Mouse (Mus musculus): ENCODE data around the gene Isyna1.
"Not testable (repeated sequence)": the region's sequence is repeated elsewhere in the genome, so short reads cannot be mapped to it uniquely, and the experiment has no call there.

The Isyna1 gene

GRCm38 (mm10) chr8:70574915-70575314 is 19.3 kb upstream of the Isyna1 start:
- DNase-seq (ENCODE audit: inconsistent ontology term) = no peak

GRCm38 (mm10) chr8:70577207-70577606 is 17.0 kb upstream of the Isyna1 start:
- DNase-seq (ENCODE audit: inconsistent ontology term) = no peak

- DNase-seq (ENCODE audit: inconsistent ontology term) = no peak
Observed at GRCm38 (mm10) chr8:70583476-70584387, 10.4 kb upstream of the Isyna1 start.

DNA sequence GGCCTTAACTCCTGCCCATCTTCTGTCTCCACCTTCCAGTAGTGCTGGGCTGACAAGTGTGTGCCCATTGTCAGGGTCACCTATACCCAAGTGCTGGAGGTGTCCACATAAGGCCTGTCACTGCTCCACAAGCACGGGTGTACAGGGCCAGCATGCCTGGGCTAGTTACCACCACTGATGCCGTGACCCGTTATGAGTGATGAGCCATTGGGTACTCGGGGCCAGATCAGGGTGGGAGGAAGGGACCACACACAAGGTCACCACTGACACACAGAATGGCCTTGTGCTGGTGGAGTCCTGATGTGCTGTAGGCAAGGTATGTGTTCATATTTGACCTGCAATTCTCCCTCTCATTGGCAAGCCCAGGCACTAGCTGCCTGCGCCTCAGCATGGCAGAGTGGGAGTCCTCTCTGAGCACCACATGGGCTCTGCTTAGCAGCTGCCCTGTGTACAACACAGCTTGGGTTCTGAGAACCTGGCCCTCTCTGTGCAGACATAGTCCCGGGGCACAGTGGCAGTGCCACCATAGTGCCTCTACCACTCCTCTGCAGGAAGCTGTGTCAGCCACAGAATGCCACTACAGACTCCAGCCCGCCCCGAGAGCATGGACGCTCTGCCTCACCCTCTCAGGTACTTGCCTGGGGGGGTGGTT is 9.4 kb upstream of the Isyna1 start:
- no peak for DNase-seq (ENCODE audit: inconsistent ontology term)

DNA sequence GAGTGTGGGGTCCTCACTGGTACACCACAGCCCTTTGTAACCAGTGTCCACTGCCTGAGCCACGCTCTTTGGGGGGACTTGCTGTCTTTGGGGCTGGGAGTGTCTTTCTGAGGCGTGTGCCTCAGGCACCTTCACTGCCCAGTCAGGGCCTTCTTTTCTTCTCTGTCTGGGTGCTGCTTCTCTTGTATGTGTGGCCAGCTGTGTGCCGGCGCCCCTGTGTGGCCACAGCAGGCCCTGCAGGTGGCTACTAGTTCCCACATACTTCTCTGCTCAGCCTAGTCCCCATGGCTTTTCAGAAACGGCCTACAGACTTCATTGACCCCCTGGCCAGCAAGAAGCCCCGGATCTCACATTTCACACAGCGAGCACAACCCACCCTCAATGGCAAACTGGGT is 8.9 kb upstream of the Isyna1 start:
- peak; percentile 63 for DNase-seq (ENCODE audit: inconsistent ontology term)

DNA sequence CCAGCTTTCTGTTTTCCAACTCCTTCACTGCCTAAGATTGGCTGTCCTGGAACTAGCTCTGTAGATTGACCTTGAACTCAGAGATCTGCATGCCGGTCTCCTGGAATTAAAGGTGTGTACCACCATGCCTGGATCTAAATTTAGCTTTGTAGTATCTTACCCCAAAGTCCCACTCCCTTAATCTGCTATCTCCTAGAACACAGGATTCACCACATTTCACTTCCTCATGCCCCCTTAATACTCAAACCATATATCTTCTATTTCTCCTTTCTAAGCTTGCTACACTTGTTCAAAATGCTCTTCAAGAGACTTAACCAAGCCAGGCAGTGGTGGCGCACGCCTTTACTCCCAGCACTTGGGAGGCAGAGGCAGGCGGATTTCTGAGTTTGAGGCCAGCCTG is 6.2 kb upstream of the Isyna1 start:
- DNase-seq (ENCODE audit: inconsistent ontology term) = not testable (repeated sequence)

GRCm38 (mm10) chr8:70591569-70591968 is 2.6 kb upstream of the Isyna1 start:
- DNase-seq (ENCODE audit: inconsistent ontology term) = no peak

GRCm38 (mm10) chr8:70593173-70593572 is 1.0 kb upstream of the Isyna1 start:
- no peak for DNase-seq (ENCODE audit: inconsistent ontology term)

DNA sequence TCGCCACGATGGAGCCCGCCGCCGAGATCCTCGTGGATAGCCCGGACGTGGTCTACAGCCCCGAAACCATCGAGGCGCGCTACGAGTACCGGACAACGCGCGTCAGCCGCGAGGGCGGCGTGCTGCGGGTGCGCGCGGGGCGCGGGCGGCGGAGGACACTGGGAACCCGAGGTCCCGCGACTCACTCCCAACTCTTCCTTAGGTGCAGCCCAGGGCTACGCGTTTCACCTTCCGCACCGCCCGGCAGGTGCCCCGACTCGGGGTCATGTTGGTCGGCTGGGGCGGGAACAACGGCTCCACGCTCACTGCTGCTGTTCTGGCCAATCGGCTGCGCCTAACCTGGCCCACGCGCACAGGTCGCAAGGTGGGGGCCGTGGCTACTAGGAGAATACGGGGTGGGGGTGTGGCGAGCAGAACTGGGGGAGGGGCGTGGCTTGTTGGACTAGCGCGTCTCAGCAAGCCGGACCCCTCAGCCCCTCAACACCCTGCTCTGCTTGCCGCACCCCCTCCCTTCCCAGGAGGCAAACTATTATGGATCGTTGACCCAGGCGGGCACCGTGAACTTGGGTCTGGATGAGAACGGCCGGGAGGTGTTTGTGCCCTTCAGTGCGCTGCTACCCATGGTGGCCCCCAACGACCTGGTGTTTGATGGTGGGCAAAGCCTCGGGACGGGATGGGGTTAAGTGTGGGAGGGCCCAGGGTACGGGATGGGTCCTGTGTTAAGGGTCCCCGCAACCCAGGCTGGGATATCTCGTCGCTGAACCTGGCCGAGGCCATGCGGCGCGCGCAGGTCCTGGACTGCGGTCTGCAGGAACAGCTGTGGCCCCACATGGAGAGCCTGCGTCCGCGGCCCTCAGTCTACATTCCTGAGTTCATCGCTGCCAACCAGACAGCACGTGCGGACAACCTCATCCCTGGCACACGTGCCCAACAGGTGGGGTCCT is 720 bp downstream of the Isyna1 start:
- no peak for DNase-seq (ENCODE audit: inconsistent ontology term)

DNA sequence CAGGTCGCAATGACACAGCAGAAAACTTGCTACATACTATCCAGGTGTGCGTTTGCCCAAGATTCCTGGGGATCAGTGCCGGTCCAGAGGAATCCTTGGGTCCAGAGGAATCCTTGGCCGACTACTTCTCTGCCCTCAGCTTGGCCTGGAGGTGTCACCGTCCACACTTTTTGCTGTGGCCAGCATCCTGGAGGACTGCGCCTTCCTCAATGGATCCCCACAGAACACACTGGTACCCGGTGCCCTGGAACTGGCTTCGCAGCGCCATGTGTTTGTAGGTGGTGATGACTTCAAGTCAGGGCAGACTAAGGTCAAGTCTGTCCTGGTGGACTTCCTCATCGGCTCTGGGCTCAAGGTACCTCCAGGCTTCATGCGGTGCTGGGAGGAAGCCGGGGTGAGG is 1.6 kb downstream of the Isyna1 start:
- DNase-seq (ENCODE audit: inconsistent ontology term) = no peak

DNA sequence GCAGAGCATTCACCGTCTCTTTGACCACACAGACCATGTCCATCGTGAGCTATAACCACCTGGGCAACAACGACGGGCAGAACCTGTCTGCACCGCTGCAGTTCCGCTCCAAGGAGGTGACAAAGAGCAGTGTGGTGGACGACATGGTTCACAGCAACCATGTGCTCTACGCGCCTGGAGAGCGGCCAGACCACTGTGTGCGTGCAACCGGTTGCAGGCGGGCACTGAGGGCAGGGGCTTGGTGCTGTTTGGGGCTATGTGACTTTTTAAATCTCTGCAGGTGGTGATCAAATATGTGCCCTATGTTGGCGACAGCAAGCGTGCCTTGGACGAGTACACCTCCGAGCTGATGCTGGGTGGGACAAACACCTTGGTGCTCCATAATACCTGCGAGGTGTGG is 2.0 kb downstream of the Isyna1 start:
- no peak for DNase-seq (ENCODE audit: inconsistent ontology term)

GRCm38 (mm10) chr8:70596775-70597416 is 2.7 kb downstream of the Isyna1 start:
- no peak for DNase-seq (ENCODE audit: inconsistent ontology term)

DNA sequence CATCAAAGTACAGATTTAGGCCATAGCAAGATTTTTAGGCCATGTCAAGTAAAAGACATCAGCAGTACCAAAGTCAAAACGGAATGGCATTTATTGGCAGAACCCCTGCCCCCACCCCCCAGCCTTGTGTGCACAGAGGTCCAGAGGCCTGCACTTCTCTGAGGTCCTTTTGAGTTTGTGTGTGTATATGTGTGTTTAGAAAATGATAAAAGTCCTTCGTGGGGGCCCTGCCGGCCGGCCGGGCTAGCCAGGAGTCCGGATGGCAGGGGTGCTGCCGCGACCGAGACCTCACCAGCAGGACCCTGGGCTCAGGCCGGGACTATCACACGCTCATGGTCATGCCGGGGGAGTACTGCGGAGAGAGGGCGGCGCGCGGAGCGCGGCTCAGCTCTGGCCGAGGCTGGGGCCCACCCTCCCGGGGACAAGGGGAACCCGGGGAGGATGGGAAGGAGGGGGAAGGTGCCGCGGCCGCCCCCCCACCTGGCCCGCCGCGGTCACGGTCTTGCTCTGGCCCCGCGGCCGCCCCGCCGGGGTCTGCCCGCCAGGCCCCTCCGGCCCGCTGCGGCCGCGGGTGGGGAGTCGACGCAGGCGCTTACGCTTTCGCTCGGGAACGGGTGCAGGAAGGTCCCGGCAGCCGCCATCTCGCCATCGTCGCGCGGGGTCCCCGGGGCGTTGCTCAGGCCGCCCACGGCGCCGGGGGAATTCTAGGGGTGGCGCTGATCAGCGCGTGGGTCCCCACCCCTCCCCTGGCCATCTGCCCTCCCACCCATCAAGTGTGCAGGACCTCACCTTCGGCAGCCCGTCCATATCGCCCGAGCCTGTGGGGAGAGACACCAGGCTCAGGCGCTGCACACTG is 3.5 kb downstream of the Isyna1 start:
- no peak for DNase-seq (ENCODE audit: inconsistent ontology term)

DNA sequence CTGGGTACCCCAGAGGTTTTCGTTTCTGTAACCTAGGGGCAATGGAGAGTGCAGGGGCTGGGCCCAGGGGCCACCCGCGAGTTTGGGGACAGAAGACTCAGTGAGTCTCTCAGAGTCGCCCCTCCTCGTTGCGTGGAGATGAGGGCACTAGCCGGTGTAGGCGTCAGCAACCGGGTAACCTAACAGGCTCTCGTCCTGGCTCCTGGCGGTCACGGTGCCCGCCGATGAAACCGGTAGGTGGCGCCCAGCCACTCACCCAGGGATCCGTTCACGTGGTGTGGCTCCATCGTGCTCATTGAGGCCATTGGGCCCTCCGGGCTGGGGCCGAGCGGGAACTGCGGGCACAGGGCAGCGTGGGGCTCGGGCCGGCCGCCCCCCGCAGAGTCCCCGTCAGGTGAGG is 4.1 kb downstream of the Isyna1 start:
- peak; percentile 82 for DNase-seq (ENCODE audit: inconsistent ontology term)

DNA sequence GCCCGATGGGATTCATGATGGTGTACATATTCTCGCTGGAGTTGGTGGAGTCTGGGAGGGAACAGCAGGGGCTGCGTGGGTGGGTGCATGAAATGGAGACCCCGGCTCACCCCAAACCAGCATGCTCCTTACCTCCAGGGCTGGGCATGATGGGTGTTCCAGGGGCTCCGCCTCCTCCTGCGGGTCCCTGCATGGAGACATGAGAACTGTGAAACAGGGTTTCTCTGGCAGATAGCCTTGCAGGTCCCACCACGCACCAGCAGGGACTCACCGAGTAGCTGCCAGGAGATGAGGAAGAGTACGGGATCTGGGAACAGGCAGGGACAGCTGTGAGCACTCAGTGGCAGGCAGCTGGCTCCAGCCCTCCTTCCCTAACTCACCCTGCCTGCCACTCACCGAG is 4.5 kb downstream of the Isyna1 start:
- no peak for DNase-seq (ENCODE audit: inconsistent ontology term)

DNA sequence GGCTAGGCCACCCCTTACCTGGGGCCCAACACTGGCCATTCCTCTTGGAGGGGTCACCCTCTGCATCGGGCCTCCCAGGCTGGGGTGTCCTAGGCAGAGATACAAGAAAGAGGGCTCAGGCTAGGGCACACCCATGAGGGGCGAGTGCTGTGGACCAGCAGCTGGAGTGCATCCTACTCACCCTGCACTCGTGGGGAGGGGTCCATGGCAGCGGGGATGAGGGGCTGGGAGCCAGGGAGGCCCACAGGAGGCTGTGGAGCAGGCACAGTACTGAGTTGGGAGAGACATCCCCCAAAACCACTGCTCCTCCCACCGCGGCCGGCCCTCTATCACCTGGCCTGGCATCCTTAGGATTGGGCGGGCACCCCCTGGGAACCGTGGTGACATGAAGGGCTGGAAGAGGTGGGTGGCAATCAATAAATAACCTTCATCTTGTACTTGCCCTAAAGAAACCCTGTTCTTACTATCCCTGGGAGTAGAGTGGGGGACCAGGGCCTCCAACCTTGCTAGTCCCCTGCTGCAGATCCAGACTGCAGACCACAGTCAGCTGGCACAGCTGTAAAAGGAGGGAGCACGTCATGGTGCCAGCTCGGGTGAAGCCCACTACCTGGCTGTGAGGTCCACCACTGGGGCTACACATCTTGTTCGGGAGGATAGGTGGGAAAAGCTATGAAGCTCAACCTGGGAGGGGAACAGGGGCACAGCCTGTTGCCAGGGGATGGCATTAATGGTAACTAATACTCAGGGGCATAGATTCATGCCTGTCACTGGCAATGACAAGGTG is 5.5 kb downstream of the Isyna1 start:
- no peak for DNase-seq (ENCODE audit: inconsistent ontology term)

- DNase-seq (ENCODE audit: inconsistent ontology term) = no peak
Observed at GRCm38 (mm10) chr8:70600473-70601270, 6.5 kb downstream of the Isyna1 start.

DNA sequence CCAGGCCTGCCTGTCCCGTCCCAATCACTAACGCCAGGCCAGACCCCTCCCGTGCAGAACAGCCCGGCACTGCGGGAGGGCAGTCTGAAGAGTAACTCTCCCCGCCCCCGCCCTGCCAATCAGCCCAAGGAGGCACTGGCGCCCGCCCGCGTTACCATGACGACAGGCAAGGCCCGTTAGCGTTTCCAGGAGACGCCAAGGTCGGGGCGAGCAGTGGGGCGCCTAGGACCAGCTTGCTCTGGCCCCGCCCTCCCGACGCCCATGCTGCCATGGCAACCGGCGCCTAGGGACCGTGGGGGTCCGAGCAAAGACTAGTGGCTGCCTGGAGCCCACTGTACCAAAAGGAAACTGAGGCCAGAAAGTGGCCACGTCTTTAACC is 7.1 kb downstream of the Isyna1 start:
- DNase-seq (ENCODE audit: inconsistent ontology term) = peak; percentile 85

Data from Muller cell, postnatal 12 days (primary cell).